Mouse (Mus musculus) testis, postnatal 10 days (tissue): ENCODE measurements at regions not wholly inside any gene's neighbourhood (a gene's known extent, or its start where the extent isn't known, plus 50 kb on each side); places are given as distances from the start of the nearest gene placed in this dataset.

Experiments used
- DNase-seq: peaks from one replicate; pipeline ENCODE4 v3.0.0; 2021; ENCODE audit warnings: low spot score

DNA sequence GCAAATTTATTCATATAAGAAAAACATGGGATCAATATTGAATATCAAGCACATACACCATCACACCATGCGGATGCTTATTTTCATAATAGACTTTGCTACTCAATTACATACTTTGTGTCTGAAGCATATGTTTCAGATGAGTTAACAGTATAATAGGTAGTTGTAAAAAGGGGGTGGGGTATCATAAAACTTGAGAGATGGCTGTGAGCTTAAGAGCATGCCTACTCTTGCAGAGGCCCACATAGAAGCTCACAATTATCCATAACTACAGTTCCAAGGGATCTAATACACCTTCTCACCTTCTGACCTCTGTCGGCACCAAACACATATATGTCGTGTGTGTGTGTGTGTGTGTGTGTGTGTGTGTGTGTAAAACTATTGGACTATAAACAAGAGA, 597.7 kb upstream of the Intu start:
- DNase-seq, result no peak

GRCm38 (mm10) chr3:39937719-39938278, 593.3 kb upstream of the Intu start:
- no peak for DNase-seq

DNA sequence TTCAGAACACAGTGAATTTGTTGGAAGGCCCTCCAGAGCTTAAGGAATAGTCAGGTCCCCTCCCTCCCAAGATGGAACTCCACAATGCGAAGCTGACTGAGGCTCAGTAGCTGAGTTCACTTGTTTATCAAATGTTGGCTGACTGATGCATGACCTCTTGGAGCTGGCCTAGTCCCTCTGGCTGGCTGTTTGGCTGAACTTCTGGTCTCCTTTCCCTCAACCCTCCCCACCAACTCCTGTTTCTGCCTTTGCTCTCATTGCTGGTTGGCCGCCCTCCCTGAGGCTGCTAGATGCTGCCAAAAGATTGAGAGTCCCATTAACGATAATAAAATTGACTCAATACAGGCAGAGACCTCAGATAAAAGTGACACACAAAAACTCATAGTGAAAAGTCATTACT, 586.5 kb upstream of the Intu start:
- no peak for DNase-seq

DNA sequence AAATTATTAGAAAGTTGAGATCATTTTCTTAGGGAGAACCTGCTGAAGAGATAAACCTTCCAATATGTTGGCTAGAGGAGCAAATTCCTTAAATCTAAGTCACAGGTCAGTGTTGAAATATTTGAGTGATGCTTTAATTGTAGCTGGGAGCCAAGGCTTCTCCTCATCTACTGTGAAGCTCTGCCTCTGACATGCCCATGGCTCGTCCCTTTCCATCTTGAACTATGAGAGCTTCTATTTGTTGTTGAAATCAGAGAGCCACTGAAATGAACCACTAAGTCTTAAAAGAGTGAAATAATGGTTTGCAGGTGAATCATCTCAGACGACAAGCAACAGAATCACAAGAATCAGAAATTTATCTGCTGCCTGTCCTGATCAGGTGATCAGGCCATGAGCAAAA, 579.0 kb upstream of the Intu start:
- DNase-seq, result no peak

DNA sequence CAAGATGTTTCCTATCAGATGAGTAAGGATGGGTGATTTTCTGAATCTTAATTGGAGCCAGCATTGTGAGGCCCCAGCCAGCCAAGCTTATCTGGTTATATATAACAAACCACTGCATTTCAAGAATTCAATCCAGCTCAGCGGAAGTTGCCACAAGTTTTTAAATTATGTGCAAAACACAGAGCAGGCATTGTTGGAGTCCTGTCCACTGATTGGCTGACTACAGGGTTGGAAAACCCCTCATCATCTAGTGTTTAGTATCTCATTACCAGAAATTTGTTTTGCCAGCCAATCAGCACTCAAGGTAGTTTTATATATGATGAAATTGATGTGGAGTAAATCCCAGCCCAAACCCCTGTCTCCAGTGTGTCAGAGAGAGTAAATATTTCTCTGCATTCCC, 578.5 kb upstream of the Intu start:
- DNase-seq, result no peak

DNA sequence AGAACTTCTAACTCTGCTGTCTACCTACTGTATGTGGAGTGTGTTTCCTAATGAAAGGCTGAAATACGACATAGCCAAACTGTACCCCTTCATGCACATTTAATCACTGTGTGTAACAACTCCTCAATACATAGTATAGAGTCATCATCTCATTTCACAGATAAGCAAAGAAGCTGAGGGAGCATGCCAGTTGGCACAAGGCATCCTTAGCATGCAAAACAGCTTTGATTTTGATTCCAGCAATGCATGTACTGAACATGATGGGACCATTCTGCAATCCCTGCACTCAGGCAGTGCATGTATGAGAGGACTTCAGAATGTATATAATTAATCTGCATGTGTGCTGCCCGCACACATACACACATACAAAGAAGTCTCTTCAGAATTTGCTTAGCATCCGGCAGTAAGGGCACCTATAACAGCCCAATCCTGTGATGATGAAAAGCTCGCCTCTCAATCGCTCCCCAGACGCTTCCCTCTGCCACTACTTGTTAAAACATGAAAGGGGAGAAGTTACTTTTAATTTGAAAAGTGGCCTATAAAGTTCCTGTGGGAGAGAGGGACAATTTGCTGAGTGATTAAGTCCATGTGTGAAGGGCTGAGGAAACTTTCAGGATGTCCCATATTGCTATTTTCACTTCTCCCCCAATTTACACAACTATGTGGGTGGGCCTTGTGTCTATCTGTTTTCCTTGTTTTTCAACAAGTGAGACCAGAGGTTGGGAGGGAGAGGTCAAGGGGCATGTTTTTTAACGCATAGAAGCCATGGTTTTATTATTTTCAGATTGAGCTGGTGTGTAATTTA, 569.0 kb upstream of the Intu start:
- no peak for DNase-seq

DNA sequence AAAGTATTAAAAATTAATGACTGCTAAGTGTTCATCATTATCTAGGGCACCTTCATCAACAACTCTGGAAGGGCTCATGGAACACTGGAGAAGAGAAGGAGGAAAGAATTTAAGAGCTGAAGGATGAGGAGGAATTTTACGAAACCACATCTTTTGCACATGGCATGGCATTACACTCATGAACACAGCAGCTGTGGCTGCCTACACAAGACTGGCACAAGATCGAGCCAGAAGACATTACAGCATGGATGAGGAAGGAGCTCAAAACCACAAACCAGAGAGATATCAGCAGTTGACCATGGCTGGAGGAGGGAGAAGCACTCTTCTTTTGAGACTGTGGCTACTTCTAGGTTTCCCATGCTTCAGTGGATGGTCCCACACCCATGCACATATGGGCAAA, 565.7 kb upstream of the Intu start:
- DNase-seq, result no peak

DNA sequence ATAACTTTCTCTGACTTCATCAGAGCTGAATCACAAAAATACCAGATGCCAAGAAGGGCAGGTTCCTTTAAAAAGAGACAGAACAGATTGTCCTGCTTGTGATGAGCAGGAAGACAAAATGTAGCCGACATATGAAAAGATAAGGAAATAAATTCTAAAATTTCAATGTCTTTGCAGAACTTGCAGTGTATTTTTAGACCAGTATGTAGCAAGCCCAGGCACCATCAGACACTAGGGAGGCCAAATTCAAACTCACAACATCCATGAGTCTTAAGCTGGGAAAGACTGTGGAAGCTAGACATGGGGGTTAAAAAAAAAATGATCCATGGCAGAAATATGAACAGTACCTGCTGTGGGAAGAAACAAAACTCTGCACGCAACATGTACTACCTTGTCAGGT, 564.7 kb upstream of the Intu start:
- no peak for DNase-seq

DNA sequence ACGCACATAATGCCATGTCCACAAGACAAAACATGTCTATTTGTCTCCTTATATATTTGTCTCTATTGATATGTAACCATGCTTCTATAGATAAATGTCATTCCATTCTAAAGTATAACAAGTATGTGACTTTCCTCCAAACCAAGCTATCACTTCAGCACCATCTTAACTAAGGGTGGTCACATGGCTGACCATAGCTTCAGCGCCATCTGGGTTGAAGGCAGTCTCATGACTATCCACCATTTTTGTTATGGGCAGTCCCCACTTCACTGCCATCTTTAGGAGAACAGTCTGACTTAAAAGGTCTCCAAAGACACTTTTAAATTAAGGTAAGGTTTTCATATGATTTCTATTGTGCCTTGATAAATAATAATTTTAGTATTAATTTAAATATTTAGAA, 554.1 kb upstream of the Intu start:
- DNase-seq, result no peak

- no peak for DNase-seq
These were observed 552.0 kb upstream of the Intu start for GRCm38 (mm10) chr3:39978916-39979679.

- no peak for DNase-seq
These were observed 548.4 kb upstream of the Intu start for GRCm38 (mm10) chr3:39982656-39983055.

DNA sequence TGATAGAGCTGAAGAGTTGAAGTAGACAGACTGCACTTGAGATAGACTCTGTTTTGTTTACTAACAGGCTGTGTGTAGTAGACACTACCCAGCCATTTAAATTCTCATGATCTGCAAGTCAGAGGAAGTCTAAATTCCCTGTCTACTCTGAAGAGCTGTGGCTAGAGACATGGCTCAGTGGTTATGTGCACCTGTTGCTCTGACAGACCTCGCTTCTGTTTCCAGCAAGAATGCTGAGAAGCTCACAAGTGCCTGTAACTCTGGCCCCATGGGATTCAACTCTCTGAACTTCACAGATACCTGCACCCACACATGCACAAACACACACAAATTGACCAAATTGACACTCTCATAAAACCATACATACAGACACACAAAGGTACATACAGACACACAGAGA, 543.4 kb upstream of the Intu start:
- no peak for DNase-seq

DNA sequence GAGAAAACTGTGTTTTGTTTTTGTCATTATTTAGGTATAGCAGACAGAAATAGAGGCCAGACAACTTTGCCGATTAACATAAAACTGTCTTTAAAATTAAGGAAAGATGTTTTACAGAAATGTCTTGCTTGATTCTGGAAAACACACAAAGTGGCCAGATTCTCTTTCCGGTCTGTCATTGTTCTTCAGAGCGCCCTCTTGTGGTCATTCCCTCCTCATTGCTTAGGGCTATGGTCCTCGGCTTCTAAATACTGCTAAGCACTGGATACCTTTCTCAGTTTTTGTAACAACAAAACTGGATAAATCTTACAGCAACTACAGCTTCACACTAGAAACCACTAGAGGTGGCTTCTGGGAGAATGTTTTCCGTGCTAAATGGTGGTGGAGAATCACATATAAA, 532.5 kb upstream of the Intu start:
- peak; percentile 72 for DNase-seq

- no peak for DNase-seq
These were observed 531.2 kb upstream of the Intu start for GRCm38 (mm10) chr3:39999846-40000245.

DNA sequence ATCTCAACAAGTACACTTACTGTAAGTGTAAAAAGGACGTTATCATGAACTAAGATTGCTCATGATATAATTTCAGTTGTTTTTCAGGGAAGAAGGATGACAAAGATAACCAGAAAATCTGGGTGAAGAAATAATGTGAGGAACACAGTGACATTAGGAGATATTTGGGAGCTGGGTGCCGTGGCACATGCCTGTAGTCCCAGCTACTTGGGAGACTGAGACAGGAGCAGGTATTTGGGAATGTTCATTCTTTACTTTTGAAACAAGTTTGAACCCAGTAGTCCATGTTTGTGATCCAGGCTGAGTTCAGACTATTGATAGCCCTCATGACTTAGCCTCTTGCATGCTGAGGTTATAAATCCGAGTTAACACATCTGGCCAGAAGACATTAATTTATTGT, 528.2 kb upstream of the Intu start:
- DNase-seq, result no peak

GRCm38 (mm10) chr3:40010051-40010450, 521.0 kb upstream of the Intu start:
- DNase-seq, result no peak

- no peak for DNase-seq
These were observed 509.4 kb upstream of the Intu start for GRCm38 (mm10) chr3:40021682-40022081.

GRCm38 (mm10) chr3:40027713-40028112, 503.4 kb upstream of the Intu start:
- DNase-seq, result no peak

DNA sequence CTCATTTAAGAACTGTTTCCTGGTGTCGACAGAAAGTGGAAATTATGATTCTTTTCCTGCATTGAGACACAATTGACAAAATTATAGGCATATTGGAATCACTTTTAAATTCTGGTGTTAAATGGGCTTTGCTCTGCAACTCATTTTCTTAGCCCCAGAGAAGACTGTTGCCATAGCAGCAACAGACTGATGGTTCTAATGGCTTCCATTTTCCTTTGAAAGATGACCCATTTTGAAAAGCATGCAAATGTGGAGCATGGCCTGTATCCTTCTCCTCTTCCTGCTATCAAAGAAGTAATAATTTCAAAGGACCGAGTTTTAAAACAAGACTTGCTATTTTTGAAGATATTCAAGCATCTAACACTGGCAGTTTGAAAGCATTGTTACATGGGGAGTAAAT, 494.9 kb upstream of the Intu start:
- DNase-seq, result no peak

DNA sequence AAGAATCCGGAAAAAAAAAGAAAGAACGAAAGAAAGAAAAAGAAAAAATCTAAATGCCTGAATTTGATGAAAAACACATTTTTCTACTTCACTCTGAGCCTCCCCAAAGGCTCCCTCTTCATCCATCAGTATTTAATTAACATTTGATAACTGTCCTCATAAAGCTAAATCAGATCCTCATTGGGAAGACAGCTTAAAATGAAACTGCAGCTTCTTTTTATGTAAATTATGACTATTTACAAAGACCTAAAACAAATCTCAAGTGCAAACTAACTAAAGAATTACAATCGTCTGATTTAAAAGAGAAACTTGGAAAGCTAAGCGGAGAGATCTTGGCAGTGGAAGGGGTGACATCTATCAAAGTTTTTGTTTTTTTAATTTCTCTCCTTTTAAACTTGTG, 481.4 kb upstream of the Intu start:
- no peak for DNase-seq

DNA sequence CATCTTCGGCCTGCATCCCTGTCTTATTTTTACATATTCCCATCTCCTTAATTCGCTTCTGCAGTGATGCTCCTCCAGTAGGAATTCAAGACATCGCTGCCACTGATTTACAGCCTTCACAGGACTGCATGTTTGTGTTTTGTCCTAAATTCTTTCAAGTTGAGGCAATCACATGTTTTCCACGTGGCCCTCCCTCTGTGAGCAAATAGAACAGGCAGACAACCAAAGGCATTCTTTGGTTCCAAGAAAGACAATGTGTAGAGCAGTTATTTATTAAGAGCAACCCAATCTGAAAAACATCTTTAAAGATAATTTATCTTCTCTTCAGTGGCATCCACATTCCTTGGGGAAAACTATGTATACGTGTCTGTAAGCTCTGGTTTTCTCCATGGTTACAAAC, 472.8 kb upstream of the Intu start:
- DNase-seq, result no peak

- no peak for DNase-seq
These were observed 472.2 kb upstream of the Intu start for GRCm38 (mm10) chr3:40058719-40059420.
